Mouse (Mus musculus) CH12.LX (cell line): ENCODE measurements around the gene Bcl2l11. TPM values are rescaled to one million over a fixed set of nuclear protein-coding genes. Genes with fewer than 3 reads are reported as not detected.
A peak's percentile ranks its signal among the peaks of the same experiment; 100 is the strongest.

Source experiments
- DNase-seq: peaks from one replicate; pipeline ENCODE4 v3.0.0-alpha.2; 2013; ENCODE audit errors: extremely low read depth
- H3K27ac ChIP-seq: 2 replicates; pipeline ENCODE4 v1.5.1; 2012; ENCODE audit warnings: low read depth, mild to moderate bottlenecking, control low read depth, moderate library complexity; ENCODE audit not compliant: insufficient read depth
- H3K27me3 ChIP-seq: replicated peaks from 2 replicates; pipeline ENCODE3; 2012; ENCODE audit warnings: inconsistent platforms
- H3K36me3 ChIP-seq, 2 experiments: replicated peaks in 1 of 2; 2 replicates each; pipeline versions ENCODE3 to v1.6.1; 2012; ENCODE audit warnings: inconsistent platforms in 1 of 2, low read length in 1 of 2, mild to moderate bottlenecking in 1 of 2, mixed read lengths in 1 of 2, moderate library complexity in 1 of 2; ENCODE audit not compliant: control insufficient read depth in 1 of 2, insufficient read depth in 1 of 2
- H3K4me1 ChIP-seq, 2 experiments: 2 replicates each; pipeline ENCODE4 v1.6.1; 2012; ENCODE audit warnings: inconsistent platforms in 1 of 2, moderate library complexity in 1 of 2; ENCODE audit not compliant: insufficient read depth in 2 of 2, control insufficient read depth in 1 of 2
- H3K4me2 ChIP-seq: 2 replicates; pipeline ENCODE4 v1.6.1; 2012; ENCODE audit warnings: low read depth, mild to moderate bottlenecking, control low read depth; ENCODE audit not compliant: poor library complexity, insufficient read depth, severe bottlenecking
- H3K4me3 ChIP-seq, 3 experiments: fragments of 150-350 bp in 1 of 3; sonication (generic) in 1 of 3; replicated peaks in 1 of 3; 2 replicates each; pipeline versions ENCODE3 to v1.5.1; 2011 to 2012; ENCODE audit warnings: low read depth in 2 of 3, low read length in 2 of 3, mild to moderate bottlenecking in 2 of 3, moderate library complexity in 2 of 3, control low read depth in 1 of 3, improper control_type of control experiment in 1 of 3, inconsistent platforms in 1 of 3, mixed read lengths in 1 of 3; ENCODE audit not compliant: poor library complexity in 1 of 3
- H3K79me2 ChIP-seq: replicated peaks from 2 replicates; pipeline ENCODE4 v1.6.1; 2012; ENCODE audit warnings: mild to moderate bottlenecking, moderate library complexity; ENCODE audit not compliant: control insufficient read depth, poor library complexity, insufficient read depth, severe bottlenecking; ENCODE audit errors: extremely low read depth
- H3K9ac ChIP-seq: 2 replicates; pipeline ENCODE4 v1.6.1; 2012; ENCODE audit warnings: low read depth, mild to moderate bottlenecking, control low read depth, moderate library complexity; ENCODE audit not compliant: insufficient read depth
- H3K9me3 ChIP-seq: replicated peaks from 2 replicates; pipeline ENCODE3; 2012; ENCODE audit warnings: low read length, inconsistent platforms, mixed read lengths
- BHLHE40 ChIP-seq: IDR thresholded peaks from 2 replicates; pipeline ENCODE4 v1.6.1; 2011; ENCODE audit warnings: mild to moderate bottlenecking, low read depth, low read length, improper control_type of control experiment
- CHD1 ChIP-seq: IDR thresholded peaks from 2 replicates; pipeline ENCODE4 v1.6.1; 2012; ENCODE audit warnings: low read depth, low read length, improper control_type of control experiment, inconsistent platforms
- CTCF ChIP-seq, 2 experiments: IDR thresholded peaks in 1 of 2; conservative IDR thresholded peaks in 1 of 2; 2 replicates each; pipeline ENCODE4 v1.5.1; 2011 to 2012; ENCODE audit warnings: low read depth in 2 of 2, low read length in 2 of 2, improper control_type of control experiment in 1 of 2, inconsistent platforms in 1 of 2, mild to moderate bottlenecking in 1 of 2, moderate library complexity in 1 of 2
- EP300 ChIP-seq: IDR thresholded peaks from 2 replicates; pipeline ENCODE4 v1.6.1; 2011; ENCODE audit warnings: low read length, improper control_type of control experiment
- ETS1 ChIP-seq: conservative IDR thresholded peaks from 2 replicates; pipeline ENCODE4 v1.6.1; 2012; ENCODE audit warnings: low read depth, mild to moderate bottlenecking, inconsistent platforms, low read length, improper control_type of control experiment, moderate library complexity
- HCFC1 ChIP-seq: IDR thresholded peaks from 2 replicates; pipeline ENCODE4 v1.6.1; 2012; ENCODE audit warnings: low read depth, mild to moderate bottlenecking, inconsistent platforms, low read length, improper control_type of control experiment
- JUN ChIP-seq: IDR thresholded peaks from 2 replicates; pipeline ENCODE4 v1.6.1; 2011; ENCODE audit warnings: low read depth, mild to moderate bottlenecking, low read length, improper control_type of control experiment, moderate library complexity; ENCODE audit not compliant: insufficient read depth
- KAT2A ChIP-seq: IDR thresholded peaks from 2 replicates; pipeline ENCODE4 v1.6.1; 2012; ENCODE audit warnings: low read length, improper control_type of control experiment, inconsistent platforms; ENCODE audit not compliant: insufficient replicate concordance
- MAX ChIP-seq: IDR thresholded peaks from 2 replicates; pipeline ENCODE4 v1.6.1; 2011; ENCODE audit warnings: low read length, improper control_type of control experiment
- MAZ ChIP-seq: IDR thresholded peaks from 2 replicates; pipeline ENCODE4 v1.6.1; 2012; ENCODE audit warnings: low read depth, mild to moderate bottlenecking, inconsistent platforms, low read length, improper control_type of control experiment, moderate library complexity
- MXI1 ChIP-seq: IDR thresholded peaks from 2 replicates; pipeline ENCODE4 v1.6.1; 2011; ENCODE audit warnings: mild to moderate bottlenecking, low read depth, low read length, improper control_type of control experiment
- MYC ChIP-seq: IDR thresholded peaks from 2 replicates; pipeline ENCODE4 v1.6.1; 2011; ENCODE audit warnings: low read depth, mild to moderate bottlenecking, improper control_type of control experiment, low read length
- NELFE ChIP-seq: IDR thresholded peaks from 2 replicates; pipeline ENCODE4 v1.6.1; 2011; ENCODE audit warnings: low read depth, low read length, improper control_type of control experiment
- NRF1 ChIP-seq: IDR thresholded peaks from 2 replicates; pipeline ENCODE4 v1.6.1; 2014; ENCODE audit warnings: low read depth, mild to moderate bottlenecking, inconsistent platforms, low read length, improper control_type of control experiment, moderate library complexity
- PAX5 ChIP-seq: IDR thresholded peaks from 2 replicates; pipeline ENCODE4 v1.6.1; 2012; ENCODE audit warnings: low read length, inconsistent platforms, mixed read lengths
- POLR2AphosphoS2 ChIP-seq: IDR thresholded peaks from 2 replicates; pipeline ENCODE4 v1.6.1; 2011; ENCODE audit warnings: low read depth, low read length, improper control_type of control experiment
- SMC3 ChIP-seq: IDR thresholded peaks from 2 replicates; pipeline ENCODE4 v1.6.1; 2011; ENCODE audit warnings: low read depth, low read length, improper control_type of control experiment
- TCF12 ChIP-seq: IDR thresholded peaks from 2 replicates; pipeline ENCODE4 v1.6.1; 2014; ENCODE audit warnings: low read depth, mild to moderate bottlenecking, inconsistent platforms, low read length, improper control_type of control experiment
- ZMIZ1 ChIP-seq: IDR thresholded peaks from 2 replicates; pipeline ENCODE4 v1.6.1; 2012; ENCODE audit warnings: low read depth, mild to moderate bottlenecking, inconsistent platforms, low read length, improper control_type of control experiment
- dilution Hi-C: fragments of 300-500 bp; cut with MboI; formaldehyde crosslinking; loops from 2 replicates; pipeline ENCODE4 v1.14.3; 2020; ENCODE audit warnings: low sequenced_read_pairs; ENCODE audit not compliant: extremely low pct_unique_long_range_greater_than_20kb, extremely low pct_ligation_motif_present
- in situ Hi-C: fragments of 300-500 bp; cut with MboI; formaldehyde crosslinking; loops from 3 replicates; pipeline ENCODE4 v1.14.3; 2019; ENCODE audit warnings: low sequenced_read_pairs, low pct_ligation_motif_present, low pct_unique_long_range_greater_than_20kb, mixed read lengths
- polyA plus RNA-seq: library from polyadenylated mRNA; unstranded; fragments of >175 nt; gene quantifications from 2 replicates; pipeline ENCODE4 v1.2.1, GENCODE M21; 2012; ENCODE audit warnings: low read depth; ENCODE audit not compliant: insufficient read length
- total RNA-seq, 2 experiments: library from RNA; depleted of rRNA; stranded (reverse); fragments of 300-350 nt in 1 of 2; fragments of >200 nt in 1 of 2; gene quantifications; 2 replicates each; pipeline ENCODE4 v1.2.3; 2012 to 2014

Gene Bcl2l11
- total and polyA plus RNA-seq, 3 experiments, result 7.8 to 24.6 (median 11.6) TPM

GRCm38 (mm10) chr2:128084607-128085006, 41.2 kb upstream of the Bcl2l11 start:
- H3K36me3 ChIP-seq, result no peaks in the 10 kb centered on the region
- peaks cover 14 to 51% of the 10 kb centered on the region in 2 experiments for H3K4me1 ChIP-seq
- dilution Hi-C loops (no loop called here), in situ Hi-C loops (loop anchor here (5.0 to 25.0 kb wide), 2 partner anchors 38 to 197 kb away; no protein-coding TSS in a partner anchor)
- no peak overlapping the region for H3K9ac ChIP-seq
- H3K79me2 ChIP-seq, result no peaks in the 10 kb centered on the region
- H3K9me3 ChIP-seq, result peaks cover 15% of the 10 kb centered on the region
- DNase-seq, result no peak
- no peak overlapping the region for H3K4me3 ChIP-seq
- peak; percentile 50; the same call in 1 of the 2 replicates for TF ChIP-seq BHLHE40
- TF ChIP-seq KAT2A, result no peak
- no peak overlapping the region for H3K4me2 ChIP-seq
- no peaks in the 10 kb centered on the region for H3K27me3 ChIP-seq
- H3K27ac ChIP-seq, result no peak overlapping the region

GRCm38 (mm10) chr2:128085481-128085880, 40.4 kb upstream of the Bcl2l11 start:
- no peak for DNase-seq
- in situ Hi-C loops (loop anchor here (25.0 kb wide), 1 partner anchor 198 kb away; no protein-coding TSS in a partner anchor), dilution Hi-C loops (no loop called here)
- no peak overlapping the region for H3K27ac ChIP-seq
- H3K4me1 ChIP-seq, result peaks cover 17 to 58% of the 10 kb centered on the region in 2 experiments
- H3K9me3 ChIP-seq, result peaks cover 15% of the 10 kb centered on the region
- H3K9ac ChIP-seq, result no peak overlapping the region
- H3K4me2 ChIP-seq, result no peak overlapping the region
- no peaks in the 10 kb centered on the region for H3K27me3 ChIP-seq
- H3K4me3 ChIP-seq, result no peak overlapping the region
- H3K79me2 ChIP-seq, result no peaks in the 10 kb centered on the region
- no peaks in the 10 kb centered on the region for H3K36me3 ChIP-seq
- TF ChIP-seq MAZ (no peak), MXI1 (no peak), BHLHE40 (no peak), NELFE (no peak), ZMIZ1 (no peak), ETS1 (no peak), CTCF (conservative IDR thresholded peaks at IDR 0.05 in 1 of 2, IDR thresholded peaks at IDR 0.05 in 1 of 2; ENCODE audit: low read depth in 2 of 2, low read length in 2 of 2) (no peak), JUN (no peak), HCFC1 (no peak), CHD1 (no peak), TCF12 (no peak), MYC (no peak), EP300 (no peak), SMC3 (no peak), NRF1 (no peak), MAX (no peak), KAT2A (no peak), PAX5 (no peak), POLR2AphosphoS2 (no peak)
